Mouse (Mus musculus) liver, postnatal 0 days (tissue): ENCODE measurements at regions not wholly inside any gene's neighbourhood (a gene's known extent, or its start where the extent isn't known, plus 50 kb on each side); places are given as distances from the start of the nearest gene placed in this dataset.

ENCODE experiments used
- ATAC-seq: fragments of 200-750 bp; cut with Nextera tagmentation; 2 replicates; pipeline ENCODE4 v1.8.0; 2017; ENCODE audit warnings: mild to moderate bottlenecking, moderate library complexity
- DNase-seq: peaks from one replicate; pipeline ENCODE4 v3.0.0-alpha.2; 2016
- H3K27ac ChIP-seq: fragments of 300-500 bp; sonication (generic); 2 replicates; pipeline ENCODE4 v1.5.1; 2014; ENCODE audit warnings: antibody characterized with exemption, moderate library complexity, mild to moderate bottlenecking, low read depth
- H3K27me3 ChIP-seq: fragments of 300-500 bp; sonication (generic); 2 replicates; pipeline ENCODE4 v1.6.1; 2014; ENCODE audit warnings: low read length, control low read depth, mixed read lengths; ENCODE audit not compliant: insufficient read depth
- H3K36me3 ChIP-seq: fragments of 300-500 bp; sonication (generic); replicated peaks from 2 replicates; pipeline ENCODE4 v1.6.1; 2014; ENCODE audit warnings: mild to moderate bottlenecking, control low read depth, low read length, moderate library complexity, mixed read lengths; ENCODE audit not compliant: insufficient read depth
- H3K4me1 ChIP-seq: fragments of 300-500 bp; sonication (generic); 2 replicates; pipeline ENCODE4 v1.6.1; 2014; ENCODE audit warnings: antibody characterized with exemption, mild to moderate bottlenecking, control low read depth; ENCODE audit not compliant: insufficient read depth
- H3K4me2 ChIP-seq: fragments of 300-500 bp; sonication (generic); 2 replicates; pipeline ENCODE4 v1.6.1; 2014; ENCODE audit warnings: low read depth, mild to moderate bottlenecking, low read length, moderate library complexity, mixed read lengths
- H3K4me3 ChIP-seq: fragments of 300-500 bp; sonication (generic); 2 replicates; pipeline ENCODE4 v1.5.1; 2014; ENCODE audit warnings: low read depth, low read length
- H3K9ac ChIP-seq: fragments of 300-500 bp; sonication (generic); replicated peaks from 2 replicates; pipeline ENCODE4 v1.6.1; 2014; ENCODE audit warnings: mild to moderate bottlenecking, moderate library complexity
- H3K9me3 ChIP-seq: fragments of 300-500 bp; sonication (generic); 2 replicates; pipeline ENCODE4 v1.6.1; 2016; ENCODE audit warnings: mild to moderate bottlenecking, control low read depth, low read length, mixed read lengths
- CTCF ChIP-seq: sonication (generic); IDR thresholded peaks from 2 replicates; pipeline ENCODE4 v1.5.1; 2016; ENCODE audit warnings: antibody characterized with exemption, low read depth
- EP300 ChIP-seq: IDR thresholded peaks from 2 replicates; pipeline ENCODE4 v1.6.1; 2016; ENCODE audit warnings: antibody characterized with exemption, low read depth, mild to moderate bottlenecking
- WGBS: fragments of 180-500 bp; shearing (Covaris S2); extraction: QIAGEN DNeasy Blood & Tissue Kit; methylation state at CpG from one replicate; pipeline ENCODE4 v1.1.7; 2014; ENCODE audit not compliant: insufficient replicate concordance; 5-methylcytosine and 5-hydroxymethylcytosine counted together

GRCm38 (mm10) chr9:78941648-78942047, 326.3 kb downstream of the Cd109 start:
- no peak overlapping the region for H3K4me2 ChIP-seq
- H3K36me3 ChIP-seq, result no peaks in the 10 kb centered on the region
- no peaks in the 10 kb centered on the region for H3K4me1 ChIP-seq
- no peaks in the 10 kb centered on the region for H3K9me3 ChIP-seq
- no peak overlapping the region for H3K4me3 ChIP-seq
- DNase-seq, result no peak
- ATAC-seq, result no peak
- no peaks in the 10 kb centered on the region for H3K27me3 ChIP-seq
- TF ChIP-seq CTCF, result no peak
- TF ChIP-seq EP300, result no peak
- H3K9ac ChIP-seq, result no peak overlapping the region
- H3K27ac ChIP-seq, result no peak overlapping the region

- no peaks in the 10 kb centered on the region for H3K4me1 ChIP-seq
- WGBS, result 21% methylated on average over 1 of the region's 1 CpGs
- H3K27me3 ChIP-seq, result no peaks in the 10 kb centered on the region
Measured at GRCm38 (mm10) chr9:78964813-78965212, 349.5 kb downstream of the Cd109 start.

DNA sequence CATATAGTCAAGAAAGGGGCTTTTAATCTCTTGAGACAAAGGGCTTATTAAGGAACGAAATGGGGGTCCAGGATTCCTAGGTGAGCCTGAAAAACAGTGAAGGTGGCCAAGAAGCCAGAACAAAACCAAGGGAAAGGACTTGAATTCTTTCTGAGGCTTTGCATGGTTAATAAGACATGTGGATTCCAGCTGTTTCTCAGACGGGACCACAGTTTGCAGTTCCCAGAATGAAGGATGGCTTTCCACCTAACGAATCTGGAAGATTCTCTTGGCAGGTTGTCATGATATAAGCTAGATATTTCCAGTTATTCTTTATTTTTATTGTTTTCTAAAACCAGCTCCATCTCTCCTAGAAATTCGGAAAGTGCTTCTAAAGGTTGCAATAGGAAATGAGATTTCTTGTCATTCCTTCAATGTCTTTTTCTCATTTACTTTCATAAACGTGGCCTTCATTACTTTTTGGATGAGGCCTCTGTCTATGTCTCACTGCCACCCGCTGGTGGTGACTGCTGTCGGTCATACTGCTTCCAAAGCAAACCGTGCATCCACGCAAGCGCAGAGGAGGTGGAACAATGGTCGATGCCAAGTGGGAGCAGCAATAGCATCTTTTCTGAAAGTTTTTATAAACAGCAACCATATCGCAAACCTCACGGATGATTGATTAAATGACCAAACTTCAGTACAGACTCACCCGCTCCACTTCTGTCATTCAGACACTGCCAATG, 350.0 kb downstream of the Cd109 start:
- H3K4me1 ChIP-seq, result no peaks in the 10 kb centered on the region
- H3K9me3 ChIP-seq, result no peaks in the 10 kb centered on the region
- no peaks in the 10 kb centered on the region for H3K27me3 ChIP-seq
- no peaks in the 10 kb centered on the region for H3K36me3 ChIP-seq
- no peak overlapping the region for H3K27ac ChIP-seq
- ATAC-seq (no peak), DNase-seq (no peak)
- 72% methylated on average over 14 of the region's 14 CpGs for whole genome bisulfite sequencing
- TF ChIP-seq CTCF, result no peak
- H3K4me3 ChIP-seq, result no peak overlapping the region
- no peak overlapping the region for H3K4me2 ChIP-seq
- H3K9ac ChIP-seq, result no peak overlapping the region

More at GRCm38 (mm10) chr9:78964813-78965212, 349.5 kb downstream of the Cd109 start:
- Histone ChIP-seq H3K9me3 (no peaks in the 10 kb centered on the region), H3K27ac (no peak overlapping the region), H3K9ac (no peak overlapping the region), H3K4me2 (no peak overlapping the region), H3K4me3 (no peak overlapping the region), H3K36me3 (no peaks in the 10 kb centered on the region)
- ATAC-seq (no peak), DNase-seq (no peak)
- TF ChIP-seq CTCF (no peak), EP300 (no peak)

- Histone ChIP-seq H3K27ac (no peak overlapping the region), H3K9me3 (no peaks in the 10 kb centered on the region), H3K4me2 (no peak overlapping the region), H3K4me1 (no peaks in the 10 kb centered on the region), H3K9ac (no peak overlapping the region), H3K4me3 (no peak overlapping the region), H3K36me3 (no peaks in the 10 kb centered on the region), H3K27me3 (no peaks in the 10 kb centered on the region)
- WGBS, result 69% methylated on average over 3 of the region's 3 CpGs
- DNase-seq, result no peak
- TF ChIP-seq EP300 (no peak), CTCF (no peak)
- ATAC-seq, result no peak
Measured at GRCm38 (mm10) chr9:78971731-78972130, 356.4 kb downstream of the Cd109 start.

GRCm38 (mm10) chr9:78983734-78984133, 368.4 kb downstream of the Cd109 start:
- DNase-seq (no peak), ATAC-seq (no peak)
- no peak overlapping the region for H3K4me3 ChIP-seq
- H3K9ac ChIP-seq, result no peak overlapping the region
- no peaks in the 10 kb centered on the region for H3K9me3 ChIP-seq
- WGBS, result 82% methylated on average over 2 of the region's 2 CpGs
- TF ChIP-seq EP300 (no peak), CTCF (no peak)
- H3K4me2 ChIP-seq, result no peak overlapping the region
- no peaks in the 10 kb centered on the region for H3K4me1 ChIP-seq
- H3K36me3 ChIP-seq, result no peaks in the 10 kb centered on the region
- no peak overlapping the region for H3K27ac ChIP-seq
- H3K27me3 ChIP-seq, result no peaks in the 10 kb centered on the region

DNA sequence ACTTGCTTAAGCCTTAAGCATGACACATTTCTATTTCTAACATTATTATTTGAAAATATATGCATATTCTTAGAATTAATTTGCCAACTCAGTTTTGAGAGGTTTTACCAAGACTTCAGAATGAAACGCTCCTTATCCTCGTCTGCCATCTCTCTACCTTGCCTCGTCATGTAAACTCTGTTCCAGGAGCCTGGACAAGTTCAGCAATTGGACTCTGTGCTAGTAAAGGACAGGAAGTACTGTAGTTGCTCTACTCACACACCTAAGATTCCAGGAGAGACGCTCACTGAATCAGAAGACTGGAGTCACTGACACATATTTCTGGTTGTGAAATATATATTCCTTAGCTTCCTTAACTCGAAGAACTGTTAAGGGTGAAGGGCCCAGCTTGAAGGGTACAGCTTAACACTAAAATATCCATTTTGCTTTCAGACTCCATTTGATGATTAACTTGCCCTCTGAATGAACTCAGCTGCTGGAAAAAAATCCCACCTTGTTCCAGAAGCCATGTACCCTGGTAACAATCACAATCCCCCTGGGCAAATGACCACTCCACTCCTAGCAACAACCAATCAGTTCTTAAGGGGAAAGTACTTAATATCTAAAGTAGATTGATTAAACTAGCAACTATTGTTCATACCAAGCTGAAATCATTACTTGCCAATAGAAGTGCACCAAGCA, 370.0 kb downstream of the Cd109 start:
- Histone ChIP-seq H3K27ac (no peak overlapping the region), H3K9ac (no peak overlapping the region), H3K4me2 (no peak overlapping the region), H3K36me3 (no peaks in the 10 kb centered on the region), H3K27me3 (no peaks in the 10 kb centered on the region), H3K4me1 (no peaks in the 10 kb centered on the region), H3K4me3 (no peak overlapping the region), H3K9me3 (no peaks in the 10 kb centered on the region)
- 67% methylated on average over 5 of the region's 5 CpGs for WGBS
- no peak for TF ChIP-seq EP300
- no peak for TF ChIP-seq CTCF
- no peak for ATAC-seq
- DNase-seq, result no peak
